Mouse (Mus musculus): ENCODE measurements around the gene Dmap1.

Gene Dmap1

GRCm38 (mm10) chr4:117656961-117657360, 25.1 kb downstream of the Dmap1 start:
- DNase-seq (ENCODE audit: low spot score in 2 of 2) = no peak

GRCm38 (mm10) chr4:117655500-117655863, 26.6 kb downstream of the Dmap1 start:
- no peak for DNase-seq (ENCODE audit: low spot score in 2 of 2)

- DNase-seq (ENCODE audit: low spot score in 2 of 2) = no peak
These were observed 27.2 kb downstream of the Dmap1 start for GRCm38 (mm10) chr4:117654703-117655499.

GRCm38 (mm10) chr4:117654016-117654702, 27.9 kb downstream of the Dmap1 start:
- DNase-seq (ENCODE audit: low spot score in 2 of 2) = no peak

- no peak for DNase-seq (ENCODE audit: low spot score in 2 of 2)
These were observed 29.3 kb downstream of the Dmap1 start for GRCm38 (mm10) chr4:117652727-117653126.

GRCm38 (mm10) chr4:117651626-117652101, 30.4 kb downstream of the Dmap1 start:
- no peak for DNase-seq (ENCODE audit: low spot score in 2 of 2)

GRCm38 (mm10) chr4:117646926-117647755, 34.9 kb downstream of the Dmap1 start:
- no peak for DNase-seq (ENCODE audit: low spot score in 2 of 2)

GRCm38 (mm10) chr4:117646496-117646895, 35.6 kb downstream of the Dmap1 start:
- DNase-seq (ENCODE audit: low spot score in 2 of 2) = no peak

- DNase-seq (ENCODE audit: low spot score in 2 of 2) = no peak
These were observed 36.2 kb downstream of the Dmap1 start for GRCm38 (mm10) chr4:117645859-117646258.

GRCm38 (mm10) chr4:117645031-117645435, 37.0 kb downstream of the Dmap1 start:
- DNase-seq (ENCODE audit: low spot score in 2 of 2) = no peak

- no peak for DNase-seq (ENCODE audit: low spot score in 2 of 2)
These were observed 40.3 kb downstream of the Dmap1 start for GRCm38 (mm10) chr4:117641804-117642203.

- no peak for DNase-seq (ENCODE audit: low spot score in 2 of 2)
These were observed 41.0 kb downstream of the Dmap1 start for GRCm38 (mm10) chr4:117640925-117641703.

- no peak for DNase-seq (ENCODE audit: low spot score in 2 of 2)
These were observed 45.0 kb downstream of the Dmap1 start for GRCm38 (mm10) chr4:117636891-117637613.

- DNase-seq (ENCODE audit: low spot score in 2 of 2) = no peak
These were observed 45.9 kb downstream of the Dmap1 start for GRCm38 (mm10) chr4:117636152-117636551.

- DNase-seq (ENCODE audit: low spot score in 2 of 2) = no peak
These were observed 47.4 kb downstream of the Dmap1 start for GRCm38 (mm10) chr4:117634642-117635041.

- no peak for DNase-seq (ENCODE audit: low spot score in 2 of 2)
These were observed 48.5 kb downstream of the Dmap1 start for GRCm38 (mm10) chr4:117633527-117633926.

- DNase-seq (ENCODE audit: low spot score in 2 of 2) = no peak
These were observed 51.9 kb downstream of the Dmap1 start for GRCm38 (mm10) chr4:117630053-117630670.

- no peak for DNase-seq (ENCODE audit: low spot score in 2 of 2)
These were observed 53.6 kb downstream of the Dmap1 start for GRCm38 (mm10) chr4:117628464-117628863.

All from spleen, postnatal 10 days (tissue).